Mouse (Mus musculus) heart, embryonic 14.5 days (tissue): ENCODE data around the gene Retnla. TPM values are rescaled to one million over a fixed set of nuclear protein-coding genes. Genes with fewer than 3 reads are reported as not detected.
"Not testable (repeated sequence)": the region's sequence is repeated elsewhere in the genome, so short reads cannot be mapped to it uniquely, and the experiment has no call there.

ENCODE experiments used
- ATAC-seq: fragments of 200-750 bp; cut with Nextera tagmentation; 2 replicates; pipeline ENCODE4 v1.8.0; 2017; ENCODE audit warnings: low read depth, moderate TSS enrichment; ENCODE audit not compliant: insufficient number of reproducible peaks, insufficient read depth, low FRiP score
- H3K27ac ChIP-seq, 2 experiments: fragments of 200-500 bp in 1 of 2; fragments of 300-500 bp in 1 of 2; sonication (generic) in 1 of 2; replicated peaks in 1 of 2; 2 replicates each; pipeline ENCODE4 v1.5.1; 2012 to 2014; ENCODE audit warnings: low read depth in 2 of 2, low read length in 2 of 2, control low read depth in 1 of 2, mild to moderate bottlenecking in 1 of 2, mixed read lengths in 1 of 2; ENCODE audit not compliant: control insufficient read depth in 1 of 2, insufficient read depth in 1 of 2
- H3K27me3 ChIP-seq: fragments of 300-500 bp; sonication (generic); 2 replicates; pipeline ENCODE4 v1.6.1; 2014; ENCODE audit warnings: mild to moderate bottlenecking, low read length, control low read depth; ENCODE audit not compliant: control insufficient read depth, insufficient read depth
- H3K36me3 ChIP-seq: fragments of 300-500 bp; sonication (generic); 2 replicates; pipeline ENCODE4 v1.6.1; 2014; ENCODE audit warnings: mild to moderate bottlenecking, control low read depth, low read length, mixed read lengths; ENCODE audit not compliant: control insufficient read depth, insufficient read depth
- H3K4me1 ChIP-seq, 2 experiments: fragments of 200-500 bp in 1 of 2; fragments of 300-500 bp in 1 of 2; sonication (generic) in 1 of 2; 2 replicates each; pipeline ENCODE4 v1.6.1; 2012 to 2014; ENCODE audit warnings: low read length in 2 of 2, control low read depth in 1 of 2, mixed read lengths in 1 of 2; ENCODE audit not compliant: control insufficient read depth in 2 of 2, insufficient read depth in 2 of 2
- H3K4me2 ChIP-seq: fragments of 300-500 bp; sonication (generic); 2 replicates; pipeline ENCODE4 v1.6.1; 2014; ENCODE audit warnings: mild to moderate bottlenecking, low read length
- H3K4me3 ChIP-seq, 2 experiments: fragments of 200-500 bp in 1 of 2; fragments of 300-500 bp in 1 of 2; sonication (generic) in 1 of 2; 2 replicates each; pipeline ENCODE4 v1.5.1; 2012 to 2014; ENCODE audit warnings: low read length in 2 of 2, mild to moderate bottlenecking in 2 of 2, control low read depth in 1 of 2, low read depth in 1 of 2, moderate library complexity in 1 of 2; ENCODE audit not compliant: control insufficient read depth in 1 of 2, insufficient read depth in 1 of 2
- H3K9ac ChIP-seq: fragments of 300-500 bp; sonication (generic); 2 replicates; pipeline ENCODE4 v1.6.1; 2014; ENCODE audit warnings: mild to moderate bottlenecking, low read length
- H3K9me3 ChIP-seq: fragments of 300-500 bp; sonication (generic); 2 replicates; pipeline ENCODE4 v1.6.1; 2016; ENCODE audit warnings: low read length, control low read depth; ENCODE audit not compliant: control insufficient read depth
- WGBS: fragments of 180-500 bp; shearing (Covaris S2); extraction: QIAGEN DNeasy Blood & Tissue Kit; methylation state at CpG from one replicate; pipeline ENCODE4 v1.1.7; 2014; 5-methylcytosine and 5-hydroxymethylcytosine counted together
- polyA plus RNA-seq: library from polyadenylated mRNA; unstranded; fragments of >200 nt; fragmentation: Nextera tagmentation; extraction: Ambion mirVana; gene quantifications from 2 replicates; pipeline ENCODE4 v1.2.1, GENCODE M21; 2014

Retnla gene
- polyA plus RNA-seq, 1 experiment from 2014 or later = not detected

GRCm38 (mm10) chr16:48816695-48817094, 25.7 kb upstream of the Retnla start, which contains the start of gene Retnlb:
Gene Retnlb, plus strand, starts transcription at chr16:48816856.
- Histone ChIP-seq H3K27me3 (no peaks in the 10 kb centered on the region), H3K4me3 (no peak within 1 kb of the TSS), H3K4me1 (no peaks in the 10 kb centered on the region), H3K27ac (no peak within 1 kb of the TSS), H3K9ac (no peak within 1 kb of the TSS), H3K36me3 (no peaks in the 10 kb centered on the region), H3K4me2 (no peak within 1 kb of the TSS), H3K9me3 (no peaks in the 10 kb centered on the region)
- WGBS = 90% methylated on average over 2 of the region's 2 CpGs
- ATAC-seq = no peak

GRCm38 (mm10) chr16:48818524-48818923, 23.8 kb upstream of the Retnla start:
- no peaks in the 10 kb centered on the region for H3K27me3 ChIP-seq
- no peak overlapping the region for H3K27ac ChIP-seq
- no peaks in the 10 kb centered on the region for H3K36me3 ChIP-seq
- ATAC-seq = no peak
- WGBS = 89% methylated on average over 6 of the region's 6 CpGs
- no peaks in the 10 kb centered on the region for H3K9me3 ChIP-seq
- H3K4me2 ChIP-seq = no peak overlapping the region
- H3K9ac ChIP-seq = no peak overlapping the region
- no peak overlapping the region for H3K4me3 ChIP-seq
- H3K4me1 ChIP-seq = no peaks in the 10 kb centered on the region

- Histone ChIP-seq H3K4me1 (no peaks in the 10 kb centered on the region), H3K27me3 (no peaks in the 10 kb centered on the region), H3K36me3 (no peaks in the 10 kb centered on the region), H3K9me3 (no peaks in the 10 kb centered on the region), H3K4me2 (no peak overlapping the region), H3K9ac (no peak overlapping the region), H3K27ac (no peak overlapping the region), H3K4me3 (no peak overlapping the region)
- 84% methylated on average over 3 of the region's 3 CpGs for WGBS
- no peak for ATAC-seq
These were observed 15.9 kb upstream of the Retnla start for GRCm38 (mm10) chr16:48826474-48826873.

- no peak for ATAC-seq
- Histone ChIP-seq H3K4me2 (no peak overlapping the region), H3K27me3 (no peaks in the 10 kb centered on the region), H3K4me1 (no peaks in the 10 kb centered on the region), H3K4me3 (no peak overlapping the region), H3K9ac (no peak overlapping the region), H3K36me3 (no peaks in the 10 kb centered on the region), H3K27ac (no peak overlapping the region), H3K9me3 (no peaks in the 10 kb centered on the region)
- 30% methylated on average over 1 of the region's 1 CpGs for WGBS
These were observed 14.7 kb upstream of the Retnla start for GRCm38 (mm10) chr16:48827625-48828024.

- ATAC-seq = no peak
These were observed 13.3 kb upstream of the Retnla start for GRCm38 (mm10) chr16:48829060-48829459.

GRCm38 (mm10) chr16:48832055-48832454, 10.3 kb upstream of the Retnla start:
- H3K4me2 ChIP-seq = no peak overlapping the region
- 62% methylated on average over 7 of the region's 8 CpGs for WGBS
- no peaks in the 10 kb centered on the region for H3K4me1 ChIP-seq
- no peaks in the 10 kb centered on the region for H3K27me3 ChIP-seq
- H3K4me3 ChIP-seq = no peak overlapping the region
- no peak for ATAC-seq
- no peak overlapping the region for H3K27ac ChIP-seq
- no peak overlapping the region for H3K9ac ChIP-seq
- H3K36me3 ChIP-seq = no peaks in the 10 kb centered on the region
- 0 out of 2 replicates have a peak, but pooled peaks cover 3% of the 10 kb centered on the region for H3K9me3 ChIP-seq

More at GRCm38 (mm10) chr16:48829060-48829459, 13.3 kb upstream of the Retnla start:
- H3K4me3 ChIP-seq = no peak overlapping the region
- no peak overlapping the region for H3K9ac ChIP-seq
- H3K9me3 ChIP-seq = no peaks in the 10 kb centered on the region
- H3K4me1 ChIP-seq = no peaks in the 10 kb centered on the region
- 63% methylated on average over 4 of the region's 4 CpGs for WGBS
- H3K36me3 ChIP-seq = no peaks in the 10 kb centered on the region
- H3K4me2 ChIP-seq = no peak overlapping the region
- no peak overlapping the region for H3K27ac ChIP-seq
- no peaks in the 10 kb centered on the region for H3K27me3 ChIP-seq

GRCm38 (mm10) chr16:48833626-48834025, 8.7 kb upstream of the Retnla start:
- ATAC-seq, H3K36me3 ChIP-seq, H3K4me3 ChIP-seq, H3K27me3 ChIP-seq, H3K27ac ChIP-seq, H3K9ac ChIP-seq, H3K4me1 ChIP-seq, H3K4me2 ChIP-seq, H3K9me3 ChIP-seq: not testable (repeated sequence)
- 40% methylated on average over 1 of the region's 1 CpGs for WGBS

GRCm38 (mm10) chr16:48843671-48844386, 1.5 kb downstream of the Retnla start:
- no peak overlapping the region for H3K4me3 ChIP-seq
- no peak for ATAC-seq
- H3K27ac ChIP-seq = no peak overlapping the region
- no peaks in the 10 kb centered on the region for H3K4me1 ChIP-seq
- whole genome bisulfite sequencing = 81% methylated on average over 4 of the region's 4 CpGs
- H3K9me3 ChIP-seq = no peaks in the 10 kb centered on the region
- no peak overlapping the region for H3K9ac ChIP-seq
- H3K27me3 ChIP-seq = no peaks in the 10 kb centered on the region
- H3K4me2 ChIP-seq = no peak overlapping the region
- no peaks in the 10 kb centered on the region for H3K36me3 ChIP-seq
